Mouse (Mus musculus): ENCODE results near the gene Oprl1. TPM values are rescaled to one million over a fixed set of nuclear protein-coding genes. Genes with fewer than 3 reads are reported as not detected.

Oprl1 gene
- polyA plus RNA-seq, 1 experiment from 2014 or later = 1.9 TPM

DNA sequence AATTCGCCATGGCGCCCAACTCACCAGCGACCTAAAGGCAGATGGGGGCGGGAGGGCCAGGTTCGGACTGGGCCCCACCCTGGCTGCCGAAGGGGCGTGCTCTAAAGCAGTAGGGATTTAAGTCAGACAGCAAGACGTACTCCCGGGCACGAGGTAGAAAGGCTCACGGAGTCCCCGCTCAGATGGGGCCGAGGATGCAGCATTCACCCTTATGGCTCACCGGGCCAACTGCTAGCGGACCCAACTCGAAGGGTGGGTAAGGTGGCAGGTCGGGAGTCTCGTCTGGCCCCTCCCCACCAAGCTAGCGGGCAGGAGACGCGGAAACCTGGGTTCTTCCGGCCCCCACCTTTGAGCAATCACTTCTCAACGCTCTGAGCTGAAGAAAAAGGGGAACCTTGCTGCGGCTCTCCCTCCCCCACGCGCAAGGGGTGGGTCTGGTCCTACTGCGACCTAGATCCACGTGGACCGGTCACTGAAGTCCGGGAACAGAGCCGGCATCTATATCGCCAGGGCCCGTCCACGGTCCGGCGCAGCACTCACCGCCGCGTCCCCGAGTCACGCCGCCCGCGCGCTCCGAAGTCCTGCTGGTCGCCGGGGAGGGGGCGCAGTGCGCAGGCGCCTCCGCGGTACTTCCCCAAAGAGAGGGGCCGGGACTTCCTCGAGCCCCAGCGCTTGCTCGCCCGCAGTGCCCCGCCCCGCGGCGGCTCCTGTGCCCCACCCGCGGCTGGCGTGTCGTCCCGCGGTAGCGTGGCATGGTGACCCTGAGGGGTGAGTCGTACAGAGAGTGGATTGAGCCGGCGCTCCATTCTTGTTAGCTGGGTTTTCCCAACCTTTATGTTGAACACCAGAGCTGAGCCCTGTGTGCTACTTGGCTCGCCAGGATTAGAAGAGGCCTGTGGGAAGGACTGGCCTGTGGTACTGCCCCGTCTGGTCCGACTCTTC is 21.2 kb upstream of the Oprl1 start, which contains the start of gene Rgs19:
Rgs19 (minus strand) TSS at position 639 of the 942 bp plus-strand sequence.
- H3K9me3 ChIP-seq (replicated peaks) = no peaks in the 10 kb centered on the region
- H3K4me1 ChIP-seq = peaks cover 22% of the 10 kb centered on the region
- under 1% methylated on average over 75 of the region's 75 CpGs for WGBS
- peak within 1 kb of the TSS; percentile 82 for H3K9ac ChIP-seq
- no peaks in the 10 kb centered on the region; the same call in 1 of the 2 replicates for H3K27me3 ChIP-seq
- H3K4me3 ChIP-seq (replicated peaks) = peak within 1 kb of the TSS; percentile 78
- peak within 1 kb of the TSS; percentile 65; the same call in 1 of the 2 replicates for H3K27ac ChIP-seq
- peak; percentile 87 for ATAC-seq (replicated peaks; ENCODE audit: low FRiP score)
- H3K36me3 ChIP-seq = peaks cover 19% of the 10 kb centered on the region
- H3K4me2 ChIP-seq = peak within 1 kb of the TSS; percentile 93

DNA sequence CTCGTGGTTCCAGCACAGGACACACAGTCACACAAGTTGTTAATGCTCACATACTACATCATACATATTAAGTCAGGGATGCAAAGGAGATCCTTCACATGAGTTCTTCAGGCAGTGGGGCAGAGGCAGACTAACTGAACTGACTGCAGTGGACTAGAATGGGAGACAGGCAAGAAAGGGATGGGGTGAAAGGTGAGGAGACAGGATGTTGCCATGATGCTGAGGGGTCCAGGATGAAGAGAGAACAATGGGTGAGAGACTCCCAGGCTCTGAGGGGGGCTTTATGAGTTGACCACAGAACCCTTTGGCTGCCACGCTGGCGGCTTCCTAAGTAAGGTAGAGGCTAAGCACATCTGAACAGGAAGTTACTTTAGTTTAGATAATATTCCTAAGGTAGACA is 20.2 kb upstream of the Oprl1 start:
- Histone ChIP-seq H3K9me3 (replicated peaks) (no peaks in the 10 kb centered on the region), H3K27ac (no peak overlapping the region), H3K36me3 (peaks cover 9% of the 10 kb centered on the region), H3K4me1 (peaks cover 22% of the 10 kb centered on the region), H3K9ac (no peak overlapping the region), H3K27me3 (no peaks in the 10 kb centered on the region; the same call in 1 of the 2 replicates), H3K4me2 (peak overlapping the region; percentile 93), H3K4me3 (replicated peaks) (no peak overlapping the region)
- WGBS = 86% methylated on average over 3 of the region's 3 CpGs
- ATAC-seq (replicated peaks; ENCODE audit: low FRiP score) = no peak

DNA sequence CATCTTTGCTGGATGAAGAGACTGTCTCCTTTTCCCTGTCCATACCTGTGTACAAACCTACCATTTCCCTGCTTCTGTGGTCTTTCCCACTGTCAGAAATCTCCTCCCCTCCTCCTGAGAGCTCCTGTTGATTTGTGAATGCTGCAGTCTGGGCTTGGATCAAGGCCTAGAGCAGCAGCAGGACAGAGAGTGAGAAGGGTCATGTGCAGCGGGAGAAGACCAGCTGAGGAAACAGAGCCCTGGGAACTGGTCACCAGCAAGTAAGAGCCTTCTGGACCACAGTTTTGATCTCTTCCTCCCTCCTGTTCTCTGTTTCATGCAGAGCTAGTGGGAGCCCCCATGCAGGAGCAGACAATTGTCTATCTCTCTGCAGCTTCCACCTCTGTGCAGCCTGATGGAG is 19.0 kb upstream of the Oprl1 start:
- 65% methylated on average over 1 of the region's 1 CpGs for WGBS
- ATAC-seq (replicated peaks; ENCODE audit: low FRiP score) = no peak
- H3K27me3 ChIP-seq = no peaks in the 10 kb centered on the region; the same call in 1 of the 2 replicates

DNA sequence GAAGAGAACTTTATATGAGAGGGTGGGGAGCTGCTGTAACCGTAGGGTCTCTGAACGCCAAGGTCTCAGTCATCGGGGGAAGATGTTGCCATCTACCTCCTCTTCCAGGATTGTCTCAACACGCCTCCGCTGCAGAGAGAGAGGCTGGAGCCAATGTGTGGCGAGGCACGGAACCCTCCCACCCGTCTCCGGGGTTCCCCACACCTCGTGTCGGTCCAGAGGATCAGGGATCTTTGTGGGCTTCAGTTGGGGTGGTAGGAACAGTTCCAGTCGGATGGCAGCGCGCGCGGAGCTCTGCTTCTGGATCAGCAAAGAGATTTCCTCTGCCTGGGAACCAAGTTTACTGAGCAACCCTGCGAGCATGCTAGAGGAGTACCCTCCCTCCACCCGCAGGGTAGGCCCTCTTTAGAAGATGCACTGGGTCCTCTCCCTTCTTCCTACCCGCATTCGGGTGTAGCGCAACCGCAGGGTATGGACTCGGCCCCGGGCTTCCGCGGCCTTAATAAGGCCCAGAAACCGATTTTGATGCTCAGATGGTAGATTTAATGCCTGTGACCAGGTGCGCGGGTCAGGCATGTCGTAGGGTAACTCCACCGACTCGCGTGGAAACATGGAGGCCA is 17.9 kb upstream of the Oprl1 start:
- H3K9ac ChIP-seq = no peak overlapping the region
- no peak overlapping the region for H3K4me2 ChIP-seq
- no peak overlapping the region for H3K27ac ChIP-seq
- no peaks in the 10 kb centered on the region; the same call in 1 of the 2 replicates for H3K27me3 ChIP-seq
- H3K9me3 ChIP-seq (replicated peaks) = no peaks in the 10 kb centered on the region
- H3K36me3 ChIP-seq = no peaks in the 10 kb centered on the region
- 75% methylated on average over 33 of the region's 33 CpGs for WGBS
- ATAC-seq (replicated peaks; ENCODE audit: low FRiP score) = no peak
- no peak overlapping the region for H3K4me3 ChIP-seq (replicated peaks)
- H3K4me1 ChIP-seq = peaks cover 21% of the 10 kb centered on the region

More for the DNA sequence above, 19.0 kb upstream of the Oprl1 start:
- H3K27ac ChIP-seq = no peak overlapping the region
- no peak overlapping the region for H3K4me3 ChIP-seq (replicated peaks)
- H3K36me3 ChIP-seq = no peaks in the 10 kb centered on the region
- peaks cover 22% of the 10 kb centered on the region for H3K4me1 ChIP-seq
- no peak overlapping the region for H3K4me2 ChIP-seq
- no peak overlapping the region for H3K9ac ChIP-seq
- no peaks in the 10 kb centered on the region for H3K9me3 ChIP-seq (replicated peaks)

DNA sequence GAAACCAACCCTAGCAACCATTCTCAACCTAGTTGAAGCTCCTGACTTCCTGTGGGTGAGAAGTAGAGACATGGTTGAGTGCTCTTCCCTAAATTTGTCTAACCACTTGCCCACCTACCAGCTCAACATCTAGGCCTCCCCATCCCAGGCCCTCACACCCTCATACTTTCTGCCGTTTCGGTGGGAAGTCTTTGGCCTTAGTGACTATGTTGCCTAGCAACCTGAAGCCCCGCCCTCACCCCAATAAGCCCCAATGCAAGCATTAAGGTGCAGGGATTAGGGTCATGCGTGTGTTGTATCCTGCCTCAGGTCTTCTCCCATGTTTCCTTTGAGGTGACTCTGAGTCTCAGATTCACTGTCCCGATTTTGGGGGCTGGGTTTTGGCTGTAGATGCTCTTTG is 16.6 kb upstream of the Oprl1 start, which contains the start of gene Lkaaear1:
Lkaaear1 (minus strand) TSS at position 202 of the 400 bp plus-strand sequence.
- H3K9ac ChIP-seq = no peak within 1 kb of the TSS
- no peak within 1 kb of the TSS for H3K4me2 ChIP-seq
- no peaks in the 10 kb centered on the region for H3K9me3 ChIP-seq (replicated peaks)
- 51% methylated on average over 5 of the region's 5 CpGs for WGBS
- no peak within 1 kb of the TSS for H3K4me3 ChIP-seq (replicated peaks)
- H3K27ac ChIP-seq = no peak within 1 kb of the TSS
- H3K36me3 ChIP-seq = no peaks in the 10 kb centered on the region
- ATAC-seq (replicated peaks; ENCODE audit: low FRiP score) = no peak
- H3K27me3 ChIP-seq = no peaks in the 10 kb centered on the region; the same call in 1 of the 2 replicates
- peaks cover 9% of the 10 kb centered on the region for H3K4me1 ChIP-seq

DNA sequence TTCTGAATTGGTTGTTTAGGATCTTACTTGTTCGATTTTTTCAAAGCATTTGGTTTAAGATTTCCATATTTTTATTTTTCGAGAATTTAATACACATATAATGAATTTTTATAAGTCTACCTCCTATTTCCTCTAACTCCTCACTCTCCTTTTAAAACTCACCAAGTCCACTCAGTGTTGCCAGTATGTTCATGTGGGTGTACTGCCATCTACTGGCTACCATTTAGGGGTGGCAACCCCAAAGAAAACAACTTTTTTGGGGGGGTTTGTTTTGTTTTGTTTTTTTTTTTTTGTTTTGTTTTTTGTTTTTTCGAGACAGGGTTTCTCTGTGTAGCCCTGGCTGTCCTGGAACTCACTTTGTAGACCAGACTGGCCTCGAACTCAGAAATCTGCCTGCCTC is 8.1 kb upstream of the Oprl1 start:
- Histone ChIP-seq H3K9me3 (replicated peaks) (no peaks in the 10 kb centered on the region), H3K4me1 (no peaks in the 10 kb centered on the region), H3K27ac (no peak overlapping the region), H3K4me2 (no peak overlapping the region), H3K4me3 (replicated peaks) (no peak overlapping the region), H3K27me3 (no peaks in the 10 kb centered on the region), H3K36me3 (no peaks in the 10 kb centered on the region), H3K9ac (no peak overlapping the region)
- no peak for ATAC-seq (replicated peaks; ENCODE audit: low FRiP score)
- WGBS = 38% methylated on average over 4 of the region's 4 CpGs

DNA sequence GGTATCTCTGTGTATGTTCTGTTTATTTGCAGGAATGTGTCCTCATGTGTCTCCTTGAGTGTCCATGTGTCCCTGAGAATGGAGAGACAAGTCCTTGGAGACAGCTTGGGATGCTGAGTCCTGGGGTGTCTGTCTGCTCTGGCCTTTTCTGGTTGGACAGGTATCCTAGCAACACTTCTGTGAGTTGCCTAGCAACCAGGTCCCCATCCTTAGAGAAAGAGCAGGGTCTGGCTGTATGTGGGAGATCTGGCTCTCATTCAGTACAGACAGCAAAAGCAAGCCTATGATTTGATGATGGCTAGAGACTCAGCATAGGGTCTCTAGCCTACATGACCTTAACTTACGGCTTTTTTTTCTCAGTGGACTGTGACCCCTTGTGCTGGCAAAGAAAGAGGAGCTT is 1.1 kb upstream of the Oprl1 start:
- H3K4me1 ChIP-seq = no peaks in the 10 kb centered on the region
- ATAC-seq (replicated peaks; ENCODE audit: low FRiP score) = no peak
- no peaks in the 10 kb centered on the region for H3K36me3 ChIP-seq
- H3K27ac ChIP-seq = no peak overlapping the region
- peaks cover 6% of the 10 kb centered on the region; the same call in 1 of the 2 replicates for H3K27me3 ChIP-seq
- H3K9me3 ChIP-seq (replicated peaks) = no peaks in the 10 kb centered on the region
- no peak overlapping the region for H3K9ac ChIP-seq
- H3K4me2 ChIP-seq = no peak overlapping the region
- 76% methylated on average over 1 of the region's 1 CpGs for WGBS
- no peak overlapping the region for H3K4me3 ChIP-seq (replicated peaks)

DNA sequence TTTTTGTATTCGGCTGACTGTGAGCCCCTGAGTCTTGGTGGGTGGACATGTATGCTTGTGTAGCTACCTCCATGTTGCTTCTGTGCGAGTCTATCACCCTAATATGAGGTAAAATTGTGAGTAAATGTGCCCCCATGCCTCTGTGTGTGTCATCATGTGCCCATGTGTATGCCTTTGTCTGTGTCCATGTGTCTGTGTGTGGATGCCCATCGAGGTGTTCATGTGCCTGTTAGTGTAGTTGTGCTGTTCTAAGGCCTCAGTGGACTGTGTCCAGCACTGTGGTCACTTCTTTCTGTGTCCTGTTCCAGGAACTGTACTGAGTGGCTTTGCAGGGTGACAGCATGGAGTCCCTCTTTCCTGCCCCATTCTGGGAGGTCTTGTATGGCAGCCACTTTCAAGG is 566 bp downstream of the Oprl1 start:
- H3K4me2 ChIP-seq = no peak overlapping the region; the same call in 1 of the 2 replicates
- H3K27ac ChIP-seq = no peak overlapping the region
- no peaks in the 10 kb centered on the region for H3K4me1 ChIP-seq
- H3K27me3 ChIP-seq = peaks cover 6% of the 10 kb centered on the region; the same call in 1 of the 2 replicates
- ATAC-seq (replicated peaks; ENCODE audit: low FRiP score) = 0 out of 2 replicates have a peak, but pooled peaks have one; percentile 2
- WGBS = 77% methylated on average over 3 of the region's 3 CpGs
- no peak overlapping the region for H3K9ac ChIP-seq
- H3K36me3 ChIP-seq = no peaks in the 10 kb centered on the region
- H3K4me3 ChIP-seq (replicated peaks) = no peak overlapping the region
- H3K9me3 ChIP-seq (replicated peaks) = no peaks in the 10 kb centered on the region

DNA sequence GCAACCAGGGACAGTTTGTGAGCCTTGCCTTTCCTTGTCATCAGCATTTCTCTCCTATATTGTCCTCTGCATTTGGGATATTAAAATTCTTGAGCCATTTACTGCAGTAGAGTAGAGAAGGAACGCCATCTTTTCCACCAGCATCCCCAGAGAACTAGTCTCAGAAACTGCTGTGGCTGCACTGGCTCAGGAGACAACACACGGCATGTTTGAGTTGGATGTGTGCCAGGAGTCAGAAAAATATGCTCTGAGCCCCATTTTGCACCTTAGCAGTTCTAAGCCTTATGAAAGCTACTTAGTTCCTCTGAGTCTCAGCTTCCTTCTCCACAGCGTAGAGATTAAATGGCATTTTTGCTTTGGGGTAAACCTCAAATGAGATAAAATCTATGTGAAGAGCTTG is 2.2 kb downstream of the Oprl1 start:
- no peaks in the 10 kb centered on the region for H3K36me3 ChIP-seq
- ATAC-seq (replicated peaks; ENCODE audit: low FRiP score) = no peak
- H3K4me1 ChIP-seq = no peaks in the 10 kb centered on the region
- H3K9me3 ChIP-seq (replicated peaks) = no peaks in the 10 kb centered on the region
- WGBS = 49% methylated on average over 3 of the region's 3 CpGs
- no peak overlapping the region for H3K4me2 ChIP-seq
- no peak overlapping the region for H3K27ac ChIP-seq
- no peak overlapping the region for H3K9ac ChIP-seq
- H3K27me3 ChIP-seq = peaks cover 6% of the 10 kb centered on the region; the same call in 1 of the 2 replicates
- H3K4me3 ChIP-seq (replicated peaks) = no peak overlapping the region

DNA sequence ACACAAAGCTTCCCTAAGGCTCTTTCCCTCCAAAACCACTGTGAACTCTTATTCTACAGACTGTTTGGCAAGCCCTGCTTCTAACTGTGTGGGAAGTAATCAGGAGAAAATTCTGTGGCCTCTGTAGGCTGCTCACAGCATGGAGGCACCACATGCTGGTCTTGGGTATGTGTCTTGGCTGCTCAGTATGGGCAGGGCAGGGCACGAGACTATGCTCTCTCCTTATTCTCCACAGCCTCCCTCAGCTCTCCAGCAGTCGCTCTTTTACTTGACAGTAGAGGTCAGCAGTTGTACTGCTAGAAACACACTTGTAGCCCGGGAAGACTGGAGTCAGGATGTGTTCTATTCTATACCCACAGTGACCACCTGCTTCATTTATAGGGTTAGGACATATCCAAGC is 5.2 kb downstream of the Oprl1 start:
- no peak overlapping the region for H3K9ac ChIP-seq
- H3K27me3 ChIP-seq = no peaks in the 10 kb centered on the region
- no peak for ATAC-seq (replicated peaks; ENCODE audit: low FRiP score)
- no peak overlapping the region for H3K4me3 ChIP-seq (replicated peaks)
- 25% methylated on average over 3 of the region's 3 CpGs for WGBS
- H3K9me3 ChIP-seq (replicated peaks) = no peaks in the 10 kb centered on the region
- H3K36me3 ChIP-seq = no peaks in the 10 kb centered on the region
- H3K27ac ChIP-seq = no peak overlapping the region
- no peaks in the 10 kb centered on the region for H3K4me1 ChIP-seq
- H3K4me2 ChIP-seq = no peak overlapping the region

DNA sequence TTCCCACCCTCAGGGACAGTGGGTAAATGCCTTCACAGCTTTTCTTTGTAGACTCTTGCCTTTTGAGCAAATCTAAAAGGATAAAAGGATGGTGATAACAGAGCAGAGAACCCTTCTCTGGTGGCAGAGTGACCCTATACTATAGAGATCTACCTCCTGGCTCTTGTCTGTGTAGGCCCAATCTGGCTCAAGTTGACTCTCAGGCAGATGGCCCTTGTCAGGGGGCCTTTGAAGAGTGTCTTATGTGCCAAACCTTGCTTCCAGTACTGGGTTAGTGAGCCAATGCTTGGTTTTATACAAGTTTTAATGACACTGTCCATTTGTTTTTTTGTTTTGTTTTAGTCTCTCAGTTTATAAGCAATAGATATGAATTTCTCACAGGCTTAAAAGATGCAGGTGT is 6.4 kb downstream of the Oprl1 start:
- Histone ChIP-seq H3K9me3 (replicated peaks) (no peaks in the 10 kb centered on the region), H3K27ac (no peak overlapping the region), H3K27me3 (no peaks in the 10 kb centered on the region), H3K4me3 (replicated peaks) (no peak overlapping the region), H3K4me2 (no peak overlapping the region), H3K4me1 (no peaks in the 10 kb centered on the region), H3K9ac (no peak overlapping the region), H3K36me3 (no peaks in the 10 kb centered on the region)
- no peak for ATAC-seq (replicated peaks; ENCODE audit: low FRiP score)

DNA sequence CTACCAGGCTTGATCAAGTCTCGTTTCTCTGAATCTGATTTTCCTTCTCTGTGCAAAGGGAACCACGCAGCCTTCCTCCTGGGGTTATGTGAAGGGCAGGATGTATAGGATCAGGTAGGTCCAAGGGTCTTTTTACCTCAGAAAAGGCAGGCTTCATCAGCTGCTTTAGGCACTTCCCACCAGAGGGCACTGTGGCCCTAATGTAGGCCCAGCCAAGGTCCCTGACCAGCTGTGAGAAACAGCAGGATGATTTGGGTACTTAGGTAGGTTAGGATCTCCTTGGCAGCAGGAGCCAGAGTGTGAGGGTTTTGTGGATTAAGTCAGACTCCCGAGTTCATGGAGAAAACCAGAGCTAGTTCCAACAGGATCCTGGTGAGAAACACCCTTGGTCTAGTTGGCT is 7.4 kb downstream of the Oprl1 start:
- 15% methylated on average over 3 of the region's 3 CpGs for WGBS
- Histone ChIP-seq H3K9me3 (replicated peaks) (no peaks in the 10 kb centered on the region), H3K27me3 (no peaks in the 10 kb centered on the region), H3K36me3 (no peaks in the 10 kb centered on the region), H3K4me2 (no peak overlapping the region), H3K9ac (no peak overlapping the region), H3K4me1 (no peaks in the 10 kb centered on the region), H3K4me3 (replicated peaks) (no peak overlapping the region), H3K27ac (no peak overlapping the region)
- ATAC-seq (replicated peaks; ENCODE audit: low FRiP score) = 0 out of 2 replicates have a peak, but pooled peaks have one; percentile 25

Measured in kidney, embryonic 15.5 days (tissue).